Mouse (Mus musculus) bone marrow macrophage, adult 2 months (primary cell): Measurements from ENCODE around the gene Arntl2.

Source experiments
- CTCF ChIP-seq: IDR thresholded peaks from 2 replicates; pipeline ENCODE4 v1.5.1; 2012; ENCODE audit warnings: low read depth, mild to moderate bottlenecking, low read length, moderate library complexity
- POLR2A ChIP-seq: IDR thresholded peaks from 2 replicates; pipeline ENCODE4 v1.6.1; 2012; ENCODE audit warnings: mild to moderate bottlenecking, low read depth, low read length, borderline replicate concordance

DNA sequence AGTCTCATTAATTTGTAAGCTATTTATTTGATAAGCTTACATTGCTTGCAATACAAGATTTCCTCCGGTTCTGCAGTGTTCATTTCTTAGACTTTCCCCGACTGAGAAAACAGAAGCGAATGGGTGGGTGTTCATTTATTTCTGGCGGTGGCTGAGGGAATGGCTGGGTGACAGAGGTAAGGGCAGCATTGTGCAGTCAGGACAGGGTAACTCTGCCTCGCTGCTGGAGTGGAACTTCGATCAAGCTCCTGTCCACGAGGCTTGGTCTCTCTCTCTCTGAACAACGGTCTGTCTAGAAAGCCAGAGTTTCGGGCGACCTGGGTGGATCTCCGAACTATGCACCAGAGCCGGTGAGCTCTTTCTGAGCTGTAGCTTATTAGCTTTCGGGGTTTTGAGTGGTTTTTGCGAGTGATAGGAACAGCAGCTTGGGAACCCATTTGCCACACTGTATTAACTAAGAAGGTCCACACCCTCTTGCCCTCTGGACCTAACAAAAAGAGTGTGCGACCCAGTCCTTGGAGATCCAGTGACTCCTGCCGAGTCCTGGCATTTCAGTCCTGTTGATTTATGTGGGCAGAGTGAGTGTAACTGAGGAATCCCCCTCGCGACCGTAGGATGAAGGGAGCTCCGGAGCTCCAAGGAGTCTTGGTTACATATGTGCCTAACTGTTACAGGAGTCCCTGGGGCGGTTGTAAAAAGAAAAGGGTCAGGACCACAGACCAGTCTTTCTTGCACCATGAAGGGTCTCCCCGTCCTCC lies 510 bp upstream of the Arntl2 start:
- no peak for TF ChIP-seq POLR2A
- no peak; the same call in 1 of the 2 replicates for TF ChIP-seq CTCF
